Mouse (Mus musculus) ES-Bruce4 (cell line): ENCODE data around the gene Nup133. TPM values are rescaled to one million over a fixed set of nuclear protein-coding genes. Genes with fewer than 3 reads are reported as not detected.

Experiments
- H3K27ac ChIP-seq: 2 replicates; pipeline ENCODE4 v1.5.1; 2012; ENCODE audit warnings: low read length, inconsistent platforms; ENCODE audit not compliant: insufficient read depth
- H3K27me3 ChIP-seq: 2 replicates; pipeline ENCODE4 v1.6.1; 2012; ENCODE audit warnings: mild to moderate bottlenecking, low read length, inconsistent platforms; ENCODE audit not compliant: control insufficient read depth, poor library complexity, insufficient read depth, severe bottlenecking
- H3K36me3 ChIP-seq: 2 replicates; pipeline ENCODE4 v1.6.1; 2012; ENCODE audit warnings: inconsistent platforms, mild to moderate bottlenecking, low read length, moderate library complexity; ENCODE audit not compliant: control insufficient read depth, poor library complexity, insufficient read depth, severe bottlenecking
- H3K4me1 ChIP-seq: one replicate; pipeline ENCODE4 v1.8.1; 2011; ENCODE audit warnings: low read length; ENCODE audit not compliant: control insufficient read depth, insufficient read depth
- H3K4me3 ChIP-seq: 2 replicates; pipeline ENCODE4 v1.5.1; 2011; ENCODE audit warnings: low read depth, mild to moderate bottlenecking, low read length
- H3K9ac ChIP-seq: 2 replicates; pipeline ENCODE4 v1.6.1; 2012; ENCODE audit warnings: low read depth, mild to moderate bottlenecking, inconsistent platforms; ENCODE audit not compliant: poor library complexity, severe bottlenecking
- H3K9me3 ChIP-seq: replicated peaks from 2 replicates; pipeline ENCODE4 v1.6.1; 2012; ENCODE audit warnings: mild to moderate bottlenecking, low read length, inconsistent platforms; ENCODE audit not compliant: control insufficient read depth, poor library complexity, insufficient read depth, severe bottlenecking
- CTCF ChIP-seq: IDR thresholded peaks from one replicate; pipeline ENCODE4 v1.8.1; 2011; ENCODE audit warnings: low read depth, low read length
- EP300 ChIP-seq: IDR thresholded peaks from 2 replicates; pipeline ENCODE4 v1.6.1; 2011; ENCODE audit warnings: low read depth, low read length; ENCODE audit not compliant: insufficient read depth
- POLR2A ChIP-seq: IDR thresholded peaks from one replicate; pipeline ENCODE4 v1.8.1; 2011; ENCODE audit warnings: low read length; ENCODE audit not compliant: insufficient read depth
- polyA plus RNA-seq: library from polyadenylated mRNA; stranded (reverse); fragments of >200 nt; gene quantifications from 2 replicates; pipeline ENCODE4 v1.2.4, GENCODE M21; 2011; ENCODE audit warnings: low read depth; ENCODE audit not compliant: missing spikeins, insufficient read depth, insufficient read length

The Nup133 gene
- polyA plus RNA-seq, 1 experiment: 56.1 TPM

DNA sequence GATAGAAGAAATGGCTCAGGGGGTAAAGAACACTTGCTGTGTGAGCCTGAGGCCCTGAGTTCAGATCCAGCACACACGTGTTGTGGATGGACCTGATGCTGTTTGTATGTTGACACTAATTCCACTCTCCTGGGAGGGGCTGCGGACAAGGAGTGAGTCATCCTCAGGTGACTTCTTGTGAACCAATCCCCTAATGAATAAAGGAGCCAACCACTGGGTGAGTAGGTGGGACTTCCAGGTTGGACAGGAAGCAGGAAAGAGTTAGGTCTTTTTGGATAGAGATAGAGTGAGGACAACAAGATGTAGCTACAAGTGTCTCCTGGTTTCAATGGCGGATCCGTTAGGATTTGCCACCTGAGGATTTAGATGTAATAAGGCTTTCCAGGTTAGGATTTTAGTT is 99.7 kb downstream of the Nup133 start:
- peaks cover 8% of the 10 kb centered on the region for H3K4me1 ChIP-seq
- no peaks in the 10 kb centered on the region for H3K27me3 ChIP-seq
- no peaks in the 10 kb centered on the region for H3K9me3 ChIP-seq
- H3K9ac ChIP-seq: peak overlapping the region; percentile 95
- H3K4me3 ChIP-seq: peak overlapping the region; percentile 99
- H3K27ac ChIP-seq: peak overlapping the region; percentile 34; the same call in 1 of the 2 replicates
- peak; percentile 22 for TF ChIP-seq POLR2A
- TF ChIP-seq EP300: no peak
- no peak for TF ChIP-seq CTCF
- H3K36me3 ChIP-seq: no peaks in the 10 kb centered on the region

DNA sequence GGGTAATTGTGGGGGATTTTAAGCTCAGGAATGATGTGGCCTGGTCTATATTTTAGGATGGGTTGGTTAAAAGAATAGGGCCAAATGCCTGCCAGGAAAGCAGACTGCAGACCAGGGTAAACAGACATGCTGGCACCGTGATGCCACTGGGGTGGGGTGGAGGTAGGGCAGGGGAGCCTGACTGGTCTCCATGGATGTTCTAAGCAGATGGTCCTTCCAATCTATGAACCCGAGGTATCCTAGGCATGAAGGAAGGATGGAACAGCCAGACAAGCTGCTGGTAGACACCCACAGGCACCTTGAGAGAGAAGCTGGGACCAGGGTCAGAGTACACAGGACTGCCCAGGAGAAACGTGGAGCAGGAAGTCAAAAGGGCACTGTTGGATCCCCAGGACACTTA is 101.5 kb downstream of the Nup133 start:
- Histone ChIP-seq H3K4me1 (peaks cover 8% of the 10 kb centered on the region), H3K27ac (no peak overlapping the region), H3K36me3 (no peaks in the 10 kb centered on the region), H3K4me3 (no peak overlapping the region), H3K27me3 (no peaks in the 10 kb centered on the region), H3K9me3 (no peaks in the 10 kb centered on the region), H3K9ac (no peak overlapping the region)
- no peak for TF ChIP-seq POLR2A
- TF ChIP-seq CTCF: no peak
- TF ChIP-seq EP300: no peak

Other genes starting within 250 kb of the Nup133 start
- gene Rab4a, start 143.3 kb downstream of the Nup133 start, polyA plus RNA-seq: 26.1 and 32.6 TPM in 2 replicates
- 4.8 and 6.6 TPM in 2 replicates for gene Ccsap, start 89.1 kb downstream of the Nup133 start, polyA plus RNA-seq
- gene Acta1, start 54.5 kb downstream of the Nup133 start, polyA plus RNA-seq: 42.6 and 42.8 TPM in 2 replicates
- gene Abcb10, start 33.9 kb upstream of the Nup133 start, polyA plus RNA-seq: 19.1 and 20.3 TPM in 2 replicates
- gene Taf5l, start 72.1 kb upstream of the Nup133 start, polyA plus RNA-seq: 62.3 and 68.1 TPM in 2 replicates
- gene Urb2, start 72.2 kb upstream of the Nup133 start, polyA plus RNA-seq: 48.5 and 49.7 TPM in 2 replicates